Mouse (Mus musculus) T-helper 1 cell (primary cell): ENCODE data around the gene Gcm2.

Source experiments
- in situ Hi-C: fragments of 300-600 bp; cut with MboI, MseI; formaldehyde crosslinking; loops from one replicate; pipeline ENCODE4 v1.15.1; 2025; ENCODE audit warnings: high pct_unique_total_duplicates

Gene Gcm2

DNA sequence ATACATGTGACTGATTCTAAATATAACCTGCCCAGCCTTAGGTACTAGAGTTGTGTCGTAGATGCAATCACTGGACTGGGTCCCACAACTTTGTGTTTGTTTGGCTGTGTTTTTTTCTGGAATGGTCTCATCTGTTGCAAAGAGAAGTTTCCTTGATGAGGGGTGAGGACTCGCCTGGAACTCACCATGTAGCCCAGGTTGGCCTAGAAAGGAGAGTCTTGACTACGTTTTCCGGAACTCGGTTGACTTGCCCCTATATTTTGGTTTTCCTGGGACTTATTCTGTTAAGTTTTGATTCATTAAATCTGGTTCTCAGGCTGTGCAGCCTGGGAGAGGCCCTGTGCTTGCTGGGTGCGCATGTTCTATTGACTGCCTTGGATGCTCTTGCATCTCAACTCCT is 30.1 kb downstream of the Gcm2 start:
- in situ Hi-C loops, result loop anchor here (5.0 kb wide), 1 partner anchor 167 kb away; the partner anchor contains the start of gene Smim13

DNA sequence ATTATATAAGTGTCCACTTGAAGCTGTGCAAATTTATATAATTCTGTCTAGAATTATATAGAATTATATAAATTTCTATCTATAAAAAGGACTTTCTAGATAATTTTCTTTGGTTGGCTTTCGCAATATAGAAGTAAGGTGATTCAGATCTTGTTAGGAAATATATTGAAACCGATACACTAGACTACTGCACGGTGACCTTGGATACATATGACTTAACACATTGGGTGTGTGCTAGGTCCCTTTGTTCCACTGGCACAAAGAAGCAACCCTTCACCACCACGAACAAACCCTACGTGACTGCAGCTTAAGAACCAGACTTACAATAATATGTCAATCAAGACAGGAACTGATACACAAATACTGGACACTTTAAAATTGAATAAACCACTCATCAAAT is 31.0 kb downstream of the Gcm2 start:
- in situ Hi-C loops, result loop anchor here (5.0 to 10.0 kb wide), 2 partner anchors 167 to 235 kb away; partner anchors contain the start of gene Smim13

DNA sequence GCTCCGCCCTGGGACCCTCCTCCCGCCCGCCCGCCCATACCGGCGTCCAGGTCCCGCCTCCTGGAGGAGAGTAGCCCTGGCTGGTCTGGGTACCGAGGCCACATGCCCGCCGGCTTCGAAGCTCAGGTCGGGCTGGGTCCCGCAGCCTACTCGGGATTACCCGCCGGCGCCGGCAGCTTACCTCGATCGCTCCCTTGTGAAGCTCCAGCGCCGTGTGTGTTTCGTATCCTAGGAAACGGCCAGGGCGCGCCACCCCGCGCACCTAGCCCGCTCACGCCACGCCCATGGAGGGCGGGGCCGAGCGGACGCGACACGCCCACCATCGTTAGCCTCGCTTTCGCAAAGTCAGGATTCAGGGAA is 31.4 kb downstream of the Gcm2 start, which contains the start of gene Mak:
Mak (minus strand) TSS at position 286 of the 360 bp plus-strand sequence.
- in situ Hi-C loops, result loop anchor here (10.0 kb wide), 1 partner anchor 235 kb away; no protein-coding TSS in a partner anchor

DNA sequence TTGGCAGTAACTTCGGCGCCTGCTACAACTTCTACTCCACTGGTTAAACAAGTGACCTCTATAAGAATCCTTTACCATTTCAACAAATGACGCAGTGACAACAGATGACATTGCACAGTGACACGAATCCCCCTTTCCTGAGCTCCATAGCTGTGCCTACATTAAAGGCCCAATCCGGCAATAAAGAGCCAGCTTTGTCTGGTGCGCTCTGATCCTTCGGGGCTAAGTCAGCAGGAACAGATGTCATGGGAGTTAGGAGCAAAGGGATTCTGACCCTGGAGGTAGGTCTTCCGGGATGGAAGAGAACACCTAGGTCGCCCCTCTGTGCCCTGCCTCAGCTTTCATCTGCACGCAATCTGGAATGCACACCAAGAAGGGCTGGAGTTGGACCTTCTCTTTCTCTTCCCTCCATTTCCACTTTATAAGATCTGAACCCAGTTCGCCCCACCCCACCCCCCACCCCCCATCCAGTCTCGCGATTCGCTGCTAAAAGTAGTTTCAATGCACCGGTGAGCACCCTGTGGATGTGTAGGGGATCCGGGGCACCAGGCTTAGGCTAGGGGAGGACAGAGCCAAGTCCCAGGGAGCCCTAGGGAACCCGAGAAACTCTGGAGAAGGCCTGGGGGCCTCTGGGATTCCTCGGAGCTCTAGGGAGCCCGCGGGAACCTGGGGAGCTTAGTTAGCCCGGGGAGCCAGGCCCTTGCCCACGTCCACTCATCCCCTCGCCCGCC is 32.0 kb downstream of the Gcm2 start:
- in situ Hi-C loops, result loop anchor here (10.0 kb wide), 1 partner anchor 234 kb away; no protein-coding TSS in a partner anchor

DNA sequence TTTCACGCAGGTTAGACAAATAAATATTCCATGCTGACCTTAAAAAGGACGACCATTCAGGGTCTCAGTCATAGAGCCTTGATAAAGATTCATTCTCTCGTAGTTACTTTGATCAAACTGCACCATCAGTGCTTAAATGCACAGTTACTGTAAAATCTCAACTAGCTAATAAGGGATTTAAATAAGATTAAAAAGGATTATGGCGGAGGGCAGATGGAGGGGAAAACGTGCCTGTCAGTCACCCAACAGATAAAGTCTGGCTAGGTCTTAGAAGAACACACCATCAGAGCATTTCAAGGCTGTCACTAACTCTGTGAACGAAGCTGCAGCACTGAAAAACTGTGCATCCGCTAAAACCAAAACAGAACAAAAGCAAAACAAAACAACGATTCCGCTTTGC is 32.9 kb downstream of the Gcm2 start:
- in situ Hi-C loops, result loop anchor here (10.0 kb wide), 1 partner anchor 233 kb away; no protein-coding TSS in a partner anchor

DNA sequence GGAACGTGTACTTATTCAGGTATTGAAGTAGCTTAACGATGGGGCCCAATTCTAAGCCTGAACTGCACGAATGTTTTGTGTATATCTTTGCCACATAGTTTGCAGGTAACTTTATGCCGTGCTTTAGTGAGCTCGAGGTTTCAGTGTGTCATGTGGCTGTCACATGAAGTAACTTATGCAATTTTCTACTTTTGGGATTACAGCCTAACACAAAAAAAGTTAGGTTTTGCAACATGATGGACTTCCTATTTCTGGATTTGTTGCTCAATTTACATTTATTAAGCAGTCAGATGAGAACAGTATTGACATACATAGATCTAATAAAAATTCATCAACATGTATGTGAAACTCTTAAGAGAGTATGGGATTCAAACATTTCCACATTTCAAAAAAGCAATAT is 37.0 kb downstream of the Gcm2 start:
- in situ Hi-C loops, result loop anchor here (10.0 kb wide), 1 partner anchor 229 kb away; no protein-coding TSS in a partner anchor

DNA sequence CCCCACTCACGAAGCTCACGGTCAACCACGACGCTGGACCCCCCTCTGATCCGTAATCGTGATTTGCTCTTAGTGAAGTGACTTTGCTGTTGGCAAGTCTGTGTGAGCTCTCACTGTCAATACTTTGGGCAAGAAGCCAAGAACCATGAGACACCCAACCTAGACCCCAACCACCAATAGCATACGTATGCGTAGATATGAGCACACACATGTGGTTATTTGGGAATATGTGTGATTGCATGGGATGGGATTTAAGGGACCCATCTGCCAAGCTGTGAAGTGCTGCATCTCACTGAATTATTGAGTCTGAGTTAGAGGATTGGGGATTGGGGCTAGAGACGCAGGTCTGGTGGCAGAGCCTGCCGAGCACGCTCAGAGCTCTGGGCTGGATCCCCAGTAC is 39.2 kb downstream of the Gcm2 start:
- in situ Hi-C loops, result loop anchor here (10.0 kb wide), 1 partner anchor 227 kb away; no protein-coding TSS in a partner anchor

DNA sequence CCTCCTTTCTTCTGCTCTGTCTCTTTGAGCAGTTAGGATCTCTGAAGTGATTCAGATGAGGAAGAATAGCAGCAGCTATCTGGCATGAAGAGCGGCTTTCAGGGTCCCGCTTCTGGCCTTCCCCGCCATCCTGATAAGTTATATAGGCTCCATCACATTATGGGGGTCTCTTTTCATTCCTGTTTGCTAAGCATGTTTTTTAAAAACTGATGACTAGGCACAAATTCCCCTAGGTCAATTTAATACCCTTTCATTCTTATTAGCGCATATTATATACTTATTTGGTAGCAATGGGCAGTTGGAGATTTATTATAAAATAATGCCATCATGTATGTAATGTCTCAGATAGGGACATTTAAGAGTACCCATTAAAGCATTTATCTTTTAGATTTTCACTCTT is 43.2 kb downstream of the Gcm2 start:
- in situ Hi-C loops, result no loop called here

DNA sequence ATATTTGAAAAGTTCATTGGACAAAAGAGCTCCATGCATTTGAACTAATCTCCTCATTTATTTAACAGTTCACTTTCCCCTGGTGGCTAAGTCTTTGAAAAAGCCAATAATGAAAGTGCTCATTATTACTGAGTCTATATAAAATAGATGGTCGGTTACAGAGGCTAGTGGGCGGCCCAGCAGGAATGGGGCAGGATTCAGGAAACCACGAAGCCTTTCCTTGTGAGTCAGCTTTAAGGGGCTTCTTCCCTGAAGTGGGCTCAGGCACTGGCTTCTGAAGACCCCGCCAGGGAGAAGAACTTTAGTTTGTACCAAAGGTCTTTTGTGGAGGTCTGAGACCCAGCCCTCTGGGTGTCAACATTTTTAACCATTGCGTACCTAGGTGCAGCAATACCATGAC is 58.9 kb downstream of the Gcm2 start:
- in situ Hi-C loops, result no loop called here
